Mouse (Mus musculus) CH12.LX (cell line): Measurements from ENCODE around the gene Ctsg.

Source experiments
- CTCF ChIP-seq, 2 experiments: IDR thresholded peaks in 1 of 2; conservative IDR thresholded peaks in 1 of 2; 2 replicates each; pipeline ENCODE4 v1.5.1; 2011 to 2012; ENCODE audit warnings: low read depth in 2 of 2, low read length in 2 of 2, improper control_type of control experiment in 1 of 2, inconsistent platforms in 1 of 2, mild to moderate bottlenecking in 1 of 2, moderate library complexity in 1 of 2
- EP300 ChIP-seq: IDR thresholded peaks from 2 replicates; pipeline ENCODE4 v1.6.1; 2011; ENCODE audit warnings: low read length, improper control_type of control experiment
- ETS1 ChIP-seq: conservative IDR thresholded peaks from 2 replicates; pipeline ENCODE4 v1.6.1; 2012; ENCODE audit warnings: low read depth, mild to moderate bottlenecking, inconsistent platforms, low read length, improper control_type of control experiment, moderate library complexity
- NRF1 ChIP-seq: IDR thresholded peaks from 2 replicates; pipeline ENCODE4 v1.6.1; 2014; ENCODE audit warnings: low read depth, mild to moderate bottlenecking, inconsistent platforms, low read length, improper control_type of control experiment, moderate library complexity
- POLR2A ChIP-seq: IDR thresholded peaks from 2 replicates; pipeline ENCODE4 v1.6.1; 2011; ENCODE audit warnings: low read depth, mild to moderate bottlenecking, improper control_type of control experiment, low read length

GRCm38 (mm10) chr14:56093353-56093752 is 9.0 kb downstream of the Ctsg start:
- TF ChIP-seq ETS1 (no peak), CTCF (conservative IDR thresholded peaks at IDR 0.05 in 1 of 2, IDR thresholded peaks at IDR 0.05 in 1 of 2; ENCODE audit: low read depth in 2 of 2, low read length in 2 of 2) (no peak), EP300 (no peak), NRF1 (no peak), POLR2A (no peak)
